Mouse (Mus musculus): ENCODE results near the gene Ppwd1. TPM values are rescaled to one million over a fixed set of nuclear protein-coding genes. Genes with fewer than 3 reads are reported as not detected.
"Not testable (repeated sequence)": the region's sequence is repeated elsewhere in the genome, so short reads cannot be mapped to it uniquely, and the experiment has no call there.

Gene Ppwd1
- 13.2 and 13.6 TPM in 2 replicates for polyA plus RNA-seq (2016; fragmentation: Nextera tagmentation; extraction: Ambion mirVana)

- ATAC-seq (ENCODE audit: low FRiP score, low read depth): peak; percentile 100
- Histone ChIP-seq H3K27ac (replicated peaks) (peak within 1 kb of the TSS; percentile 90), H3K9me3 (no peaks in the 10 kb centered on the region), H3K4me2 (replicated peaks) (peak within 1 kb of the TSS; percentile 79), H3K9ac (replicated peaks) (peak within 1 kb of the TSS; percentile 84), H3K36me3 (peaks cover 7% of the 10 kb centered on the region), H3K4me3 (peak within 1 kb of the TSS; percentile 81), H3K4me1 (peaks cover 12% of the 10 kb centered on the region), H3K27me3 (no peaks in the 10 kb centered on the region)
- WGBS: under 1% methylated on average over 55 of the region's 55 CpGs
Observed at GRCm38 (mm10) chr13:104228384-104229066, at the start of gene Ppwd1, which contains the start of gene Cenpk. Gene Ppwd1, minus strand, starts transcription at chr13:104228843. Gene Cenpk, plus strand, starts transcription at chr13:104228611.

GRCm38 (mm10) chr13:104258997-104259396 lies 30.4 kb upstream of the Ppwd1 start:
- H3K27ac ChIP-seq (replicated peaks): no peak overlapping the region
- no peak for ATAC-seq (ENCODE audit: low FRiP score, low read depth)
- no peaks in the 10 kb centered on the region for H3K9me3 ChIP-seq
- H3K27me3 ChIP-seq: no peaks in the 10 kb centered on the region
- no peak overlapping the region for H3K4me2 ChIP-seq (replicated peaks)
- no peaks in the 10 kb centered on the region for H3K36me3 ChIP-seq
- H3K9ac ChIP-seq (replicated peaks): no peak overlapping the region
- no peak overlapping the region for H3K4me3 ChIP-seq
- 89% methylated on average over 3 of the region's 3 CpGs for WGBS
- H3K4me1 ChIP-seq: no peaks in the 10 kb centered on the region

GRCm38 (mm10) chr13:104229181-104229580 lies 538 bp upstream of the Ppwd1 start:
- H3K4me2 ChIP-seq (replicated peaks): peak overlapping the region; percentile 79
- peak overlapping the region; percentile 71 for H3K9ac ChIP-seq (replicated peaks)
- no peaks in the 10 kb centered on the region for H3K27me3 ChIP-seq
- 8% methylated on average over 15 of the region's 15 CpGs for WGBS
- peaks cover 7% of the 10 kb centered on the region for H3K36me3 ChIP-seq
- H3K27ac ChIP-seq (replicated peaks): 0 out of 2 replicates have a peak overlapping the region, but pooled peaks have one; percentile 54
- peak; percentile 35 for ATAC-seq (ENCODE audit: low FRiP score, low read depth)
- H3K4me3 ChIP-seq: peak overlapping the region; percentile 81
- peaks cover 12% of the 10 kb centered on the region for H3K4me1 ChIP-seq
- no peaks in the 10 kb centered on the region for H3K9me3 ChIP-seq

GRCm38 (mm10) chr13:104227478-104227877 lies 1.2 kb downstream of the Ppwd1 start:
- no peaks in the 10 kb centered on the region for H3K27me3 ChIP-seq
- no peak for ATAC-seq (ENCODE audit: low FRiP score, low read depth)
- peaks cover 4% of the 10 kb centered on the region for H3K36me3 ChIP-seq
- 75% methylated on average over 3 of the region's 3 CpGs for WGBS
- peaks cover 12% of the 10 kb centered on the region for H3K4me1 ChIP-seq
- peak overlapping the region; percentile 84 for H3K9ac ChIP-seq (replicated peaks)
- H3K27ac ChIP-seq (replicated peaks): no peak overlapping the region
- peak overlapping the region; percentile 79 for H3K4me2 ChIP-seq (replicated peaks)
- no peaks in the 10 kb centered on the region for H3K9me3 ChIP-seq
- peak overlapping the region; percentile 81 for H3K4me3 ChIP-seq

GRCm38 (mm10) chr13:104204313-104204712 lies 24.3 kb downstream of the Ppwd1 start:
- Histone ChIP-seq H3K27ac (replicated peaks) (no peak overlapping the region), H3K4me3 (no peak overlapping the region), H3K9me3 (no peaks in the 10 kb centered on the region), H3K27me3 (no peaks in the 10 kb centered on the region), H3K9ac (replicated peaks) (no peak overlapping the region), H3K4me1 (no peaks in the 10 kb centered on the region), H3K36me3 (peaks cover 21% of the 10 kb centered on the region), H3K4me2 (replicated peaks) (no peak overlapping the region)
- 70% methylated on average over 1 of the region's 1 CpGs for WGBS
- ATAC-seq (ENCODE audit: low FRiP score, low read depth): no peak

- ATAC-seq (ENCODE audit: low FRiP score, low read depth); H3K9ac ChIP-seq (replicated peaks); H3K4me3 ChIP-seq; H3K4me1 ChIP-seq; H3K9me3 ChIP-seq; H3K27me3 ChIP-seq; H3K4me2 ChIP-seq (replicated peaks); H3K27ac ChIP-seq (replicated peaks): not testable (repeated sequence)
- peaks cover 25% of the 10 kb centered on the region for H3K36me3 ChIP-seq
Observed at GRCm38 (mm10) chr13:104195891-104196290, 32.8 kb downstream of the Ppwd1 start.

GRCm38 (mm10) chr13:104187357-104187756 lies 41.3 kb downstream of the Ppwd1 start:
- 91% methylated on average over 4 of the region's 4 CpGs for WGBS
- Histone ChIP-seq H3K27ac (replicated peaks) (no peak overlapping the region), H3K36me3 (peaks cover 46% of the 10 kb centered on the region), H3K4me2 (replicated peaks) (no peak overlapping the region), H3K4me1 (no peaks in the 10 kb centered on the region), H3K9me3 (no peaks in the 10 kb centered on the region), H3K27me3 (no peaks in the 10 kb centered on the region), H3K4me3 (no peak overlapping the region), H3K9ac (replicated peaks) (no peak overlapping the region)
- ATAC-seq (ENCODE audit: low FRiP score, low read depth): no peak

GRCm38 (mm10) chr13:104179176-104179888 lies 49.3 kb downstream of the Ppwd1 start:
- peak overlapping the region; percentile 80 for H3K9ac ChIP-seq (replicated peaks)
- WGBS: 24% methylated on average over 13 of the region's 13 CpGs
- H3K4me1 ChIP-seq: peaks cover 14% of the 10 kb centered on the region
- H3K27ac ChIP-seq (replicated peaks): peak overlapping the region; percentile 83; the same call in 1 of the 2 replicates
- no peaks in the 10 kb centered on the region for H3K27me3 ChIP-seq
- H3K9me3 ChIP-seq: no peaks in the 10 kb centered on the region
- 0 out of 2 replicates have a peak, but pooled peaks have one; percentile 2 for ATAC-seq (ENCODE audit: low FRiP score, low read depth)
- H3K4me2 ChIP-seq (replicated peaks): peak overlapping the region; percentile 62
- H3K36me3 ChIP-seq: peaks cover 21% of the 10 kb centered on the region
- H3K4me3 ChIP-seq: peak overlapping the region; percentile 86

GRCm38 (mm10) chr13:104178650-104179121 lies 50.0 kb downstream of the Ppwd1 start, which contains the start of gene Trim23:
Gene Trim23, plus strand, starts transcription at chr13:104178797.
- Histone ChIP-seq H3K27ac (replicated peaks) (peak within 1 kb of the TSS; percentile 83), H3K4me3 (peak within 1 kb of the TSS; percentile 86), H3K4me1 (peaks cover 14% of the 10 kb centered on the region), H3K36me3 (peaks cover 15% of the 10 kb centered on the region), H3K27me3 (no peaks in the 10 kb centered on the region), H3K9ac (replicated peaks) (peak within 1 kb of the TSS; percentile 80), H3K4me2 (replicated peaks) (peak within 1 kb of the TSS; percentile 78), H3K9me3 (no peaks in the 10 kb centered on the region)
- WGBS: under 1% methylated on average over 38 of the region's 38 CpGs
- ATAC-seq (ENCODE audit: low FRiP score, low read depth): peak; percentile 98

- peak within 1 kb of the TSS; percentile 78 for H3K4me2 ChIP-seq (replicated peaks)
- no peaks in the 10 kb centered on the region for H3K27me3 ChIP-seq
- peaks cover 14% of the 10 kb centered on the region for H3K4me1 ChIP-seq
- peak within 1 kb of the TSS; percentile 86 for H3K4me3 ChIP-seq
- H3K9ac ChIP-seq (replicated peaks): peak within 1 kb of the TSS; percentile 80
- peak within 1 kb of the TSS; percentile 83 for H3K27ac ChIP-seq (replicated peaks)
- ATAC-seq (ENCODE audit: low FRiP score, low read depth): peak; percentile 91
- H3K9me3 ChIP-seq: no peaks in the 10 kb centered on the region
- H3K36me3 ChIP-seq: 0 out of 2 replicates have a peak, but pooled peaks cover 11% of the 10 kb centered on the region
- 1% methylated on average over 32 of the region's 32 CpGs for WGBS
Observed at GRCm38 (mm10) chr13:104177796-104178649, 50.6 kb downstream of the Ppwd1 start, which contains the start of gene Trappc13. Gene Trappc13, minus strand, starts transcription at chr13:104178469.

- H3K27ac ChIP-seq (replicated peaks): no peak overlapping the region
- 0 out of 2 replicates have a peak, but pooled peaks cover 10% of the 10 kb centered on the region for H3K36me3 ChIP-seq
Observed at GRCm38 (mm10) chr13:104176874-104177273, 51.8 kb downstream of the Ppwd1 start.

More at GRCm38 (mm10) chr13:104176874-104177273, 51.8 kb downstream of the Ppwd1 start:
- Histone ChIP-seq H3K4me2 (replicated peaks) (peak overlapping the region; percentile 78), H3K4me1 (peaks cover 14% of the 10 kb centered on the region), H3K9ac (replicated peaks) (0 out of 2 replicates have a peak overlapping the region, but pooled peaks have one; percentile 34), H3K4me3 (peak overlapping the region; percentile 32), H3K9me3 (no peaks in the 10 kb centered on the region), H3K27me3 (no peaks in the 10 kb centered on the region)
- 81% methylated on average over 3 of the region's 3 CpGs for WGBS
- ATAC-seq (ENCODE audit: low FRiP score, low read depth): no peak

Data from midbrain, embryonic 12.5 days (tissue).